Mouse (Mus musculus) limb, embryonic 15.5 days (tissue): ENCODE results near the gene Rhod. TPM values are rescaled to one million over a fixed set of nuclear protein-coding genes. Genes with fewer than 3 reads are reported as not detected.

Source experiments
- ATAC-seq: fragments of 200-750 bp; cut with Nextera tagmentation; 2 replicates; pipeline ENCODE4 v1.8.0; 2017; ENCODE audit warnings: low read depth, moderate TSS enrichment; ENCODE audit not compliant: insufficient number of reproducible peaks, low FRiP score, low TSS enrichment
- H3K27ac ChIP-seq: fragments of 300-500 bp; sonication (generic); 2 replicates; pipeline ENCODE4 v1.5.1; 2015; ENCODE audit warnings: moderate library complexity, mild to moderate bottlenecking, inconsistent platforms
- H3K27me3 ChIP-seq: fragments of 300-500 bp; sonication (generic); 2 replicates; pipeline ENCODE4 v1.6.1; 2015; ENCODE audit warnings: inconsistent platforms
- H3K36me3 ChIP-seq: fragments of 300-500 bp; sonication (generic); 2 replicates; pipeline ENCODE4 v1.6.1; 2015; ENCODE audit warnings: inconsistent platforms
- H3K4me1 ChIP-seq: fragments of 300-500 bp; sonication (generic); 2 replicates; pipeline ENCODE4 v1.6.1; 2015; ENCODE audit warnings: inconsistent platforms
- H3K4me2 ChIP-seq: fragments of 300-500 bp; sonication (generic); 2 replicates; pipeline ENCODE4 v1.6.1; 2015; ENCODE audit warnings: mild to moderate bottlenecking, inconsistent platforms
- H3K4me3 ChIP-seq: fragments of 300-500 bp; sonication (generic); 2 replicates; pipeline ENCODE4 v1.5.1; 2015; ENCODE audit warnings: mild to moderate bottlenecking, inconsistent platforms
- H3K9ac ChIP-seq: fragments of 300-500 bp; sonication (generic); 2 replicates; pipeline ENCODE4 v1.6.1; 2015; ENCODE audit warnings: inconsistent platforms
- H3K9me3 ChIP-seq: fragments of 300-500 bp; sonication (generic); 2 replicates; pipeline ENCODE4 v1.6.1; 2016; ENCODE audit warnings: inconsistent platforms
- WGBS: fragments of 180-500 bp; shearing (Covaris S2); methylation state at CpG from one replicate; pipeline ENCODE4 v1.1.7; 2015; 5-methylcytosine and 5-hydroxymethylcytosine counted together
- polyA plus RNA-seq: library from polyadenylated mRNA; unstranded; fragments of >200 nt; fragmentation: Nextera tagmentation; extraction: Ambion mirVana; gene quantifications from 2 replicates; pipeline ENCODE4 v1.2.1, GENCODE M21; 2015

Gene Rhod
- 45.2 and 53.6 TPM in 2 replicates for polyA plus RNA-seq

GRCm38 (mm10) chr19:4439161-4439801 lies at the start of gene Rhod:
TSS of gene Rhod (minus strand) at chr19:4439432.
- Histone ChIP-seq H3K36me3 (peaks cover 13% of the 10 kb centered on the region), H3K4me1 (peaks cover 43% of the 10 kb centered on the region), H3K27ac (peak within 1 kb of the TSS; percentile 84), H3K4me3 (peak within 1 kb of the TSS; percentile 76), H3K4me2 (peak within 1 kb of the TSS; percentile 90), H3K27me3 (no peaks in the 10 kb centered on the region), H3K9me3 (no peaks in the 10 kb centered on the region), H3K9ac (peak within 1 kb of the TSS; percentile 70)
- ATAC-seq: peak; percentile 49; the same call in 1 of the 2 replicates
- under 1% methylated on average over 50 of the region's 51 CpGs for WGBS

GRCm38 (mm10) chr19:4487877-4488276 lies 48.6 kb upstream of the Rhod start:
- Histone ChIP-seq H3K27me3 (no peaks in the 10 kb centered on the region), H3K9me3 (no peaks in the 10 kb centered on the region), H3K36me3 (no peaks in the 10 kb centered on the region), H3K4me3 (no peak overlapping the region), H3K27ac (no peak overlapping the region), H3K4me1 (0 out of 2 replicates have a peak, but pooled peaks cover 7% of the 10 kb centered on the region), H3K9ac (no peak overlapping the region), H3K4me2 (no peak overlapping the region)
- ATAC-seq: no peak
- 56% methylated on average over 2 of the region's 2 CpGs for WGBS

GRCm38 (mm10) chr19:4485006-4485405 lies 45.8 kb upstream of the Rhod start:
- WGBS: 56% methylated on average over 5 of the region's 5 CpGs
- Histone ChIP-seq H3K27me3 (no peaks in the 10 kb centered on the region), H3K4me1 (0 out of 2 replicates have a peak, but pooled peaks cover 7% of the 10 kb centered on the region), H3K4me3 (no peak overlapping the region), H3K4me2 (no peak overlapping the region), H3K27ac (no peak overlapping the region), H3K9ac (no peak overlapping the region), H3K9me3 (no peaks in the 10 kb centered on the region), H3K36me3 (no peaks in the 10 kb centered on the region)
- no peak for ATAC-seq

DNA sequence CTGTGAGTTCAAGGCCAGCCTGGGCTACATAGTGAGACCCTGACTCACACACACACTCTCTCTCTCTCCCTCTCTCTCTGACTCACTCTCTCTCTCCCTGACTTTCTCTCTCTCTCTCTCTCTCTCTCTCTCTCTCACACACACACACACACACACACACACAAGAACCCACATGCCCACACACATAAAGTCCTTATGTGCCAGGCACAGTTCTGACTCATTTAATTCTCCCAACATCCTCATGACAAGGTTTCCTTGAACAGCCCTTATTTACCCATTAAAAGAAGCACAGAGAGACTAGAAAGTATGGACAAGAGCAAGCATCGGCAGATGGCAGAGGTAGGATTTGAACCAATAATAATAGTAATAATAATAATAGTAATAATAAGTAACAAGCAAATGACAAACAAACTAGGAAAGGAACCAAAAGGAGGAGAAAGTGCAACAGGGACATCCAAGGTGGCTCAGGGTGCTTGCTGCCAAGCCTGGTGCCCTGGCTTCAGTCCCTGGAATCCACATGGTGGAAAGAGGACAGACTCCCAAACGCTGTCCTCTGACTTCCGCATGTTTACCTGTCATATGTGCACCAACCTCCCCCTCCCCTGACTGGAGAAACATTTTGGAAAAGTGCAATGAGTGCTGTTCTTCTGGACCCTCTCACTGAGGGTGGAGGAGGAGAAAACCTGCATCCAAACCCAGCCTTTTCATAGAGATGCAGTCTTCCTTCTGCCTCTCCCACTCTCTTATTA lies 43.1 kb upstream of the Rhod start:
- 88% methylated on average over 3 of the region's 3 CpGs for WGBS
- H3K9me3 ChIP-seq: no peaks in the 10 kb centered on the region
- H3K27ac ChIP-seq: no peak overlapping the region
- no peak overlapping the region for H3K4me2 ChIP-seq
- no peak overlapping the region for H3K4me3 ChIP-seq
- peaks cover 10% of the 10 kb centered on the region for H3K27me3 ChIP-seq
- no peaks in the 10 kb centered on the region for H3K36me3 ChIP-seq
- ATAC-seq: no peak
- H3K4me1 ChIP-seq: peaks cover 1% of the 10 kb centered on the region
- no peak overlapping the region for H3K9ac ChIP-seq

GRCm38 (mm10) chr19:4481326-4481725 lies 42.1 kb upstream of the Rhod start:
- Histone ChIP-seq H3K36me3 (no peaks in the 10 kb centered on the region), H3K9me3 (no peaks in the 10 kb centered on the region), H3K27me3 (peaks cover 20% of the 10 kb centered on the region), H3K4me3 (no peak overlapping the region), H3K4me2 (no peak overlapping the region), H3K4me1 (peaks cover 11% of the 10 kb centered on the region), H3K9ac (no peak overlapping the region), H3K27ac (no peak overlapping the region)
- 30% methylated on average over 4 of the region's 4 CpGs for WGBS
- ATAC-seq: no peak

DNA sequence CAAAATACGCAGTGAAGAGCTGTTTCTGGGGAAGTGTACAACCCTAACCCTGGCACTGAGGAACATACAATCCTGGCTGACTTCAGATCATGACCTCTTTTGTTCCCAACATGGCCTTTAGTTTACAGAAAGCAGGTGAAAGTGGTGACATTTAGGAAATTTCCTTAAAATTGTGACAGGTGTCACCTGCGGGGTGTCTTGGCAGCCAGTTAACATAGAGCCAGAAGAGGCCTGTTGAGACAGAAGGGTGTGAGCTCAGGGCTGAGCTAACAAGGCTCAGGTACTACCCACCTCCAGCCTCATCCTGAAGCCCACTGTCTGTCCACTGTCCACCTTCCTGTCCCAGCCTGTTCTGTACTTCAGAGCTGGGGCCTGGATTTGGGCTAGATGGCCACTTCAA lies 40.8 kb upstream of the Rhod start:
- Histone ChIP-seq H3K9me3 (no peaks in the 10 kb centered on the region), H3K4me3 (no peak overlapping the region), H3K27me3 (peaks cover 32% of the 10 kb centered on the region), H3K27ac (no peak overlapping the region), H3K36me3 (no peaks in the 10 kb centered on the region), H3K4me1 (peaks cover 14% of the 10 kb centered on the region), H3K4me2 (no peak overlapping the region), H3K9ac (no peak overlapping the region)
- 82% methylated on average over 2 of the region's 2 CpGs for WGBS
- ATAC-seq: no peak

DNA sequence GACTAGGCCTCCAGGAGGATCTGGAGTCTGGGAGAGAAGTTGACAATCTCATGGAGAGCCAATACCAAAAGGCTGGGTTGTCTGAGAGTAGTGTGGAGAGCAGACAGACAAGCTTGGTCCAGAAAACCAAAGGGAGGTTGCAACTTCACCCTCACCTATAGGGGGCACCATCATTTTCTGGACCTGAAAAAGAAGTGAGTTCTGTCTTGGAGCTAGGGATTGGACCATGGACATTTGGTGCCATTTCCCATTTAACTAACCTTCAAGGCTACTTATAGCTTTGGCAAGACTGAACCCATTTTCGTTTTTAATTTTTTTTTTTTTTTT lies 38.9 kb upstream of the Rhod start:
- H3K9ac ChIP-seq: no peak overlapping the region
- H3K27me3 ChIP-seq: peaks cover 39% of the 10 kb centered on the region
- WGBS: 29% methylated on average over 1 of the region's 1 CpGs
- H3K27ac ChIP-seq: no peak overlapping the region
- H3K9me3 ChIP-seq: no peaks in the 10 kb centered on the region
- H3K4me1 ChIP-seq: peaks cover 14% of the 10 kb centered on the region
- H3K4me2 ChIP-seq: no peak overlapping the region
- no peaks in the 10 kb centered on the region for H3K36me3 ChIP-seq
- ATAC-seq: no peak
- no peak overlapping the region for H3K4me3 ChIP-seq

DNA sequence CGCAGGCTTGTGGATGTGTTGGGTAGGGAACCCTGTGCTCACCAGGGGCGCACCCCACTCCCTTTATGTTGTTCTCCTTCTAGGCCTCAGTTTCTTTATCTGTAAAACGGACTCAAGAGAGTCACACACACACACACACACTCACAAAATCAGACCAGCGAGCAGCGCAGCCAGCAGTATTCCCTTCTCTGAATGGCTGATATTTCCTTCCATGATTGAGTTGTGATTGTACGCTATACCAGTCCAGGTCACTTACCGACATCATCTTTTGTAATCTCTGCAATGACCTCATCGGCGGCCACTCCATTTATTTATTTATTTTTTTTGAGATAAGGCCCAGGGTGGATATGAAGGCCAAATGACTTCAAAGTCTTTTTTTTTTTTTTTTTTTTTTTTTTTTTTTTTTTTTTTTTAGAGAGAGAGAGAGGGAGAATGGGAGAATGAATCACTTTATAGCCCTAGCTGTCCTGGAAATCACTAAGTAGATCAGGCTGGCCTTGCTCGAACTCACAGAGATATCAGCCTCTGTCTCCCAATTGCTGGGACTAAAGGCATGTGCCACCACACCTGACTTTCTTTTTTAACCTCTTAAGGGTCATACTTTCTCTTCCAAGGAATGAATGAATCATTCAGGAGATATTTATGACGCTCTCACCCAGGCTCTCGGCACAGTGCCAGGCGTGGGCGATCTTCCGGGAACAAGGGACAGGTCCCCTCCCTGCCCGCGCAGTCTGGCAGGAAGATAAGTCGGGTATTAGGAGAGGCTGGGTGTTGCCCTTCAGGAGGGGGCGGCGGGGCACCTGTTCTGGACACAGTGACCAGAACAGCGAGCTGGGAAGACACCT lies 38.3 kb upstream of the Rhod start, which contains the start of gene Syt12:
TSS of gene Syt12 (minus strand) at position 103 of the 845 bp plus-strand sequence.
- H3K9me3 ChIP-seq: no peaks in the 10 kb centered on the region
- H3K27me3 ChIP-seq: peaks cover 39% of the 10 kb centered on the region
- WGBS: 32% methylated on average over 21 of the region's 21 CpGs
- peaks cover 14% of the 10 kb centered on the region for H3K4me1 ChIP-seq
- no peaks in the 10 kb centered on the region for H3K36me3 ChIP-seq
- H3K4me3 ChIP-seq: peak within 1 kb of the TSS; percentile 55
- no peak within 1 kb of the TSS for H3K27ac ChIP-seq
- peak within 1 kb of the TSS; percentile 33 for H3K9ac ChIP-seq
- no peak for ATAC-seq
- H3K4me2 ChIP-seq: peak within 1 kb of the TSS; percentile 99

- H3K9me3 ChIP-seq: no peaks in the 10 kb centered on the region
- H3K4me2 ChIP-seq: peak overlapping the region; percentile 99
- peak overlapping the region; percentile 55 for H3K4me3 ChIP-seq
- H3K4me1 ChIP-seq: peaks cover 14% of the 10 kb centered on the region
- no peak overlapping the region for H3K27ac ChIP-seq
- peak overlapping the region; percentile 33 for H3K9ac ChIP-seq
- H3K27me3 ChIP-seq: peaks cover 39% of the 10 kb centered on the region
- ATAC-seq: peak; percentile 33; the same call in 1 of the 2 replicates
- WGBS: under 1% methylated on average over 70 of the region's 70 CpGs
- no peaks in the 10 kb centered on the region for H3K36me3 ChIP-seq
These were observed 37.5 kb upstream of the Rhod start for GRCm38 (mm10) chr19:4476601-4477257.

GRCm38 (mm10) chr19:4475224-4475925 lies 36.1 kb upstream of the Rhod start:
- Histone ChIP-seq H3K9ac (no peak overlapping the region), H3K27ac (no peak overlapping the region), H3K4me3 (no peak overlapping the region), H3K9me3 (no peaks in the 10 kb centered on the region), H3K4me1 (peaks cover 14% of the 10 kb centered on the region), H3K27me3 (peaks cover 39% of the 10 kb centered on the region), H3K4me2 (no peak overlapping the region), H3K36me3 (no peaks in the 10 kb centered on the region)
- WGBS: 74% methylated on average over 11 of the region's 11 CpGs
- ATAC-seq: no peak

GRCm38 (mm10) chr19:4474739-4475138 lies 35.5 kb upstream of the Rhod start:
- H3K36me3 ChIP-seq: no peaks in the 10 kb centered on the region

More at GRCm38 (mm10) chr19:4474739-4475138, 35.5 kb upstream of the Rhod start:
- no peak overlapping the region for H3K4me2 ChIP-seq
- peaks cover 39% of the 10 kb centered on the region for H3K27me3 ChIP-seq
- H3K27ac ChIP-seq: no peak overlapping the region
- ATAC-seq: no peak
- peaks cover 14% of the 10 kb centered on the region for H3K4me1 ChIP-seq
- WGBS: 51% methylated on average over 3 of the region's 3 CpGs
- H3K4me3 ChIP-seq: no peak overlapping the region
- H3K9ac ChIP-seq: no peak overlapping the region
- no peaks in the 10 kb centered on the region for H3K9me3 ChIP-seq
